16 mouse cellular contexts compared by ENCODE assay signal in the genomic region with DNA sequence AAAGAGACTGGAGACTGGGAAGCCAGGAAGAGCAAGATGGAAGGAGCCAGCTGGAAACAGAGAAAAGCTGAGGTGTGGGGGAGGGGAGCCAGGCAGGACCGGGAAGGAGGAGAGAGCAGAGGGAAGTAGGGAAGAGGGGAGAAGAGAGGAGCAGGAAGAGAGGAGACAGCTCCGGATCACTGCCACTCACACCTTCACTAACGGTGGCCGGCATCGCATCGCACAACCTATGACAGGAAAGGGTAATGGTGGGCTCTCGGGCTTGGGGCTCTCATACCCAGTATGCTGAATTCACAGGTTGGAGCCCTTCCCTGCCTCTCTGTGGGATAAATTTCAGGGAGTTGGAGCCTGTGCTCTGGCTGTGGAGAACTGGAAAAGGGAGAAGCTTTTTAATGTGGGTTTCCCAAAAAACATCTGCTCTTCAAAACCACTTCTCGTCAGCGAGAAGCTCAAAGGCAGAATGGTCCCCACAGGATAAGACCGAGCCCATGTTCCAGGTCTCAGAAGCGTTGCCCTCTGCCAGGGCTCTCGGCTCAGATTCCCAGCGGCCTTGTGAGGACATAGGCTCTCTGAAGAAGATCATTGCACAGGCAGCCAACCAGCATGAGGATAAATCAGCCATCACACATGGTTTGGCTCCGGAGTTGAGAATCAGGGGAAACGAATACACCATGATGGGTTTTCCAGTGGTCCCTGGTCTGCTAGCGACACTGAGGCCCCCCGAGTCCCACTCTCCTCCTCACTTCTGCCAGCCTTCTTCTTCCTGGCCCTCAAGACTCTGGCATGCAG. TPM values are rescaled to one million over a fixed set of nuclear protein-coding genes. Genes with fewer than 3 reads are reported as not detected.
DNase-seq lines count a peak whose midpoint lies in the region; ATAC-seq and TF ChIP-seq lines count a peak whose summit lies in the region.
"Had no signal": no experiment of that assay in that cellular context is flagged by ENCODE, and none has a peak within 500 bp of the region (broad histone marks: within the 10 kb centered on the region; RNA-seq: fewer than 3 reads in every experiment).

No protein-coding gene starts in this region.

- 81% methylated on average over 17 of the region's 17 CpGs for WGBS in kidney, postnatal 0 days
- 50% methylated on average over 17 of the region's 17 CpGs for WGBS in embryonic facial prominence, embryonic 15.5 days
- 77% methylated on average over 17 of the region's 17 CpGs for WGBS in limb, embryonic 12.5 days
- WGBS in forebrain, embryonic 11.5 days, result 91% methylated on average over 17 of the region's 17 CpGs

- no peak for ATAC-seq in kidney, postnatal 0 days (replicated peaks; ENCODE audit: low FRiP score, low read depth)
- peak; percentile 79 for ATAC-seq in embryonic facial prominence, embryonic 15.5 days (ENCODE audit: insufficient number of reproducible peaks, low FRiP score, low TSS enrichment, low read depth)
- ATAC-seq in limb, embryonic 12.5 days (ENCODE audit: insufficient number of reproducible peaks, insufficient read depth, low FRiP score, low TSS enrichment, low read depth), result no peak
- no peak for ATAC-seq in forebrain, embryonic 11.5 days (replicated peaks; ENCODE audit: low FRiP score)
- ATAC-seq: CD4-positive, CD25-positive, alpha-beta regulatory T cell, adult 4 months had no signal

- no peak for TF ChIP-seq CTCF in kidney, postnatal 0 days (IDR thresholded peaks at IDR 0.05; ENCODE audit: low read depth)

- H3K27me3 ChIP-seq in kidney, postnatal 0 days (ENCODE audit: insufficient read depth, low read length), result no peaks in the 10 kb centered on the region
- H3K27me3 ChIP-seq in embryonic facial prominence, embryonic 15.5 days, result no peaks in the 10 kb centered on the region
- no peaks in the 10 kb centered on the region for H3K27me3 ChIP-seq in limb, embryonic 12.5 days
- H3K27me3 ChIP-seq in forebrain, embryonic 11.5 days (ENCODE audit: control insufficient read depth, insufficient read depth, low read length), result no peaks in the 10 kb centered on the region
- H3K27me3 ChIP-seq: heart, embryonic 13.5 days; neural tube, embryonic 12.5 days had no signal

- no peaks in the 10 kb centered on the region for H3K9me3 ChIP-seq in kidney, postnatal 0 days (replicated peaks; ENCODE audit: low read length)
- H3K9me3 ChIP-seq in embryonic facial prominence, embryonic 15.5 days (replicated peaks), result no peaks in the 10 kb centered on the region
- H3K9me3 ChIP-seq in limb, embryonic 12.5 days, result 0 out of 2 replicates have a peak, but pooled peaks cover 8% of the 10 kb centered on the region
- no peaks in the 10 kb centered on the region for H3K9me3 ChIP-seq in forebrain, embryonic 11.5 days (ENCODE audit: control insufficient read depth, low read length)

- H3K27ac ChIP-seq in kidney, postnatal 0 days, result no peak overlapping the region
- H3K27ac ChIP-seq in embryonic facial prominence, embryonic 15.5 days (replicated peaks), result peak overlapping the region; percentile 73
- peak overlapping the region; percentile 87 for H3K27ac ChIP-seq in limb, embryonic 12.5 days
- no peak overlapping the region for H3K27ac ChIP-seq in forebrain, embryonic 11.5 days (ENCODE audit: low read depth, low read length)
- H3K27ac ChIP-seq: forebrain, embryonic 10.5 days; heart, embryonic 13.5 days; hindbrain, embryonic 14.5 days; neural tube, embryonic 12.5 days had no signal

- H3K36me3 ChIP-seq in kidney, postnatal 0 days (ENCODE audit: insufficient read depth, low read length), result no peaks in the 10 kb centered on the region
- H3K36me3 ChIP-seq in embryonic facial prominence, embryonic 15.5 days, result no peaks in the 10 kb centered on the region
- no peaks in the 10 kb centered on the region for H3K36me3 ChIP-seq in limb, embryonic 12.5 days
- H3K36me3 ChIP-seq in forebrain, embryonic 11.5 days (ENCODE audit: control insufficient read depth, insufficient read depth, low read length), result no peaks in the 10 kb centered on the region
- H3K36me3 ChIP-seq: forebrain, embryonic 10.5 days; heart, embryonic 13.5 days; neural tube, embryonic 12.5 days had no signal

- no peak overlapping the region for H3K4me2 ChIP-seq in kidney, postnatal 0 days (ENCODE audit: low read length)
- peak overlapping the region; percentile 23; the same call in 1 of the 2 replicates for H3K4me2 ChIP-seq in embryonic facial prominence, embryonic 15.5 days (replicated peaks)
- no peak overlapping the region for H3K4me2 ChIP-seq in limb, embryonic 12.5 days
- H3K4me2 ChIP-seq in forebrain, embryonic 11.5 days (ENCODE audit: low read depth, low read length, severe bottlenecking), result no peak overlapping the region
- H3K4me2 ChIP-seq: heart, embryonic 13.5 days; hindbrain, embryonic 14.5 days; neural tube, embryonic 12.5 days had no signal

- 0 out of 2 replicates have a peak overlapping the region, but pooled peaks have one; percentile 5 for H3K9ac ChIP-seq in kidney, postnatal 0 days (ENCODE audit: low read depth, low read length)
- no peak overlapping the region for H3K9ac ChIP-seq in embryonic facial prominence, embryonic 15.5 days
- H3K9ac ChIP-seq in limb, embryonic 12.5 days (replicated peaks), result no peak overlapping the region
- H3K9ac ChIP-seq in forebrain, embryonic 11.5 days (ENCODE audit: low read length), result no peak overlapping the region
- H3K9ac ChIP-seq: heart, embryonic 13.5 days; hindbrain, embryonic 14.5 days; neural tube, embryonic 12.5 days had no signal

- no peaks in the 10 kb centered on the region for H3K4me1 ChIP-seq in kidney, postnatal 0 days (replicated peaks; ENCODE audit: insufficient read depth, low read length)
- H3K4me1 ChIP-seq in embryonic facial prominence, embryonic 15.5 days, result peaks cover 23% of the 10 kb centered on the region
- peaks cover 16% of the 10 kb centered on the region for H3K4me1 ChIP-seq in limb, embryonic 12.5 days (replicated peaks)
- no peaks in the 10 kb centered on the region for H3K4me1 ChIP-seq in forebrain, embryonic 11.5 days (replicated peaks; ENCODE audit: control insufficient read depth, insufficient read depth, low read length)
- H3K4me1 ChIP-seq: forebrain, embryonic 10.5 days; heart, embryonic 13.5 days; neural tube, embryonic 12.5 days had no signal

- DNase-seq in kidney, postnatal 0 days (ENCODE audit: low spot score), result peak; percentile 4
- no peak for DNase-seq in kidney, postnatal 36 days
- peak; percentile 22 to 61 for DNase-seq in gastrocnemius, adult 8-10 months (ENCODE audit: low spot score in 2 of 2)
- no peak for DNase-seq in forebrain, embryonic 11.5 days (ENCODE audit: low spot score)
- no peak for DNase-seq in kidney, adult 18-20 months
- DNase-seq: adrenal gland, adult 8-10 months; cerebellum, adult 18-20 months; right cerebral cortex, postnatal 25 days had no signal

- no peak overlapping the region for H3K4me3 ChIP-seq in kidney, postnatal 0 days (replicated peaks; ENCODE audit: low read depth, low read length)
- H3K4me3 ChIP-seq in embryonic facial prominence, embryonic 15.5 days (replicated peaks), result no peak overlapping the region
- H3K4me3 ChIP-seq in limb, embryonic 12.5 days (replicated peaks), result no peak overlapping the region
- H3K4me3 ChIP-seq in forebrain, embryonic 11.5 days (ENCODE audit: low read depth, low read length), result no peak overlapping the region
- H3K4me3 ChIP-seq: forebrain, embryonic 10.5 days; heart, embryonic 13.5 days; neural tube, embryonic 12.5 days had no signal

RNA-seq across cellular contexts. Expression of gene Coro2b, which starts 53.8 kb away (rescaled TPM):
- polyA plus RNA-seq in kidney, postnatal 0 days (2015; fragmentation: Nextera tagmentation; extraction: Ambion mirVana), result 11.0 and 12.0 TPM in 2 replicates
- 9.5 and 10.3 TPM in 2 replicates for polyA plus RNA-seq in embryonic facial prominence, embryonic 15.5 days (2015; fragmentation: Nextera tagmentation; extraction: Ambion mirVana)
- total RNA-seq in gastrocnemius, adult 8-10 months (2022), result 1 to 10 TPM; 2.8 to 5.2 (median 3.9) TPM
- polyA plus RNA-seq in limb, embryonic 12.5 days (2016; fragmentation: Nextera tagmentation; extraction: Ambion mirVana), result 7.6 and 8.0 TPM in 2 replicates
- 24.0 and 26.5 TPM in 2 replicates for polyA plus RNA-seq in forebrain, embryonic 11.5 days (2014; fragmentation: Nextera tagmentation; extraction: Ambion mirVana)
- total RNA-seq: MEL had no signal

Comparison
In these comparisons a context has a peak if more than half of its experiments do, and no peak if none do; other contexts are left out.
1. DNase-seq: peak in kidney, postnatal 0 days (single experiment) and gastrocnemius, adult 8-10 months (2 of 2); none in kidney, postnatal 36 days (0 of 2), forebrain, embryonic 11.5 days (single experiment) and kidney, adult 18-20 months (single experiment).
2. H3K27ac ChIP-seq: peak in embryonic facial prominence, embryonic 15.5 days (single experiment) and limb, embryonic 12.5 days (single experiment); none in kidney, postnatal 0 days (single experiment) and forebrain, embryonic 11.5 days (single experiment).